Mouse (Mus musculus) spleen, postnatal 0 days (tissue): ENCODE results near the gene Cdnf. TPM values are rescaled to one million over a fixed set of nuclear protein-coding genes. Genes with fewer than 3 reads are reported as not detected.

Experiments
- polyA plus RNA-seq: library from polyadenylated mRNA; unstranded; fragments of >200 nt; fragmentation: Nextera tagmentation; extraction: Ambion mirVana; gene quantifications from 2 replicates; pipeline ENCODE4 v1.2.1, GENCODE M21; 2015

Gene Cdnf
- polyA plus RNA-seq = 0.12 and 0.28 TPM in 2 replicates

DNA sequence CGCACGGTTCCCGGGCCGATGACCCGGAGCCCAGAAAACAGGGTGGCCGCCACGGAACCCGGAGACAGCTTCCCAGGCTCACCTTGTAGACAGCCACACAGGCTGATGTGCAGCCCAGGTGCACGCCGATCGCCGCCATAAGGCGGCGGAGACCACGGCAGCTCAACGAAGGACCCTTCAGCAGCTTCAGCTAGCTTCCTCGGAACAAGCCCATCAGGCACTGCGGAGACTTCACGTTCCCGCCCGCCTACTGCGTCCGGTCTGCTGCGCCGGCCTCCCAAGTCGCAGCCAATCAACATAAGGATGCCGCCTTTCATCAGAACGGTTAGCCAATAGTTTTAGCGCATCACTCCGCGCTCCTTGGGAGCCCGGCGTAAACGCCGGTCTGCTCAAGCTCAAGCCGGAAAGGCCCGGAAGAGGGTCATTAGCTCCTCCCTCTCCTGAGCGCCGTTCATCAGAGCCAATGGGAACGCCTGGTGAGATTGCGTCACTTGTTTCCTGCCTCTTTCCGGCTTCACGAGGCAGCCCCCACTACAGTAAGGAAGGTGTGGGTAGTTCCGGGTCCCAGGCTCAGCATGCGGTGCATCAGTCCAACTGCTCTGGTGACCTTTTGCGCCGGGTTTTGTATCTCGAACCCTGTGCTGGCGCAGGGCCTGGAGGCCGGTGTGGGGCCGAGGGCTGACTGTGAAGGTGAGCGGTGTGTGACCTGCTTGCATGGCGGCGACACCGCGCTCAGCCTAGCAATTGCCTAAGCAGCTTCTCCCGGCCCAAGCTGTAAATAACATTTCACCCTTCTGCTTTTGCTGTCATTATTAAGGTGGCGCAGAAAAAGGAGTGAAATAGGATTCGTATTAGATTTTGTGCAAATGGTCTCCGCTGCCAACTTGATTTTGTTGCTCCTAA lies at the start of gene Cdnf, which contains the start of the genes Gm45902 and Hspa14:
Gene Cdnf, plus strand, starts transcription at position 479 of the 903 bp plus-strand sequence.
Gene Gm45902, minus strand, starts transcription at position 239 of the 903 bp plus-strand sequence.
Gene Hspa14, minus strand, starts transcription at position 263 of the 903 bp plus-strand sequence.

DNA sequence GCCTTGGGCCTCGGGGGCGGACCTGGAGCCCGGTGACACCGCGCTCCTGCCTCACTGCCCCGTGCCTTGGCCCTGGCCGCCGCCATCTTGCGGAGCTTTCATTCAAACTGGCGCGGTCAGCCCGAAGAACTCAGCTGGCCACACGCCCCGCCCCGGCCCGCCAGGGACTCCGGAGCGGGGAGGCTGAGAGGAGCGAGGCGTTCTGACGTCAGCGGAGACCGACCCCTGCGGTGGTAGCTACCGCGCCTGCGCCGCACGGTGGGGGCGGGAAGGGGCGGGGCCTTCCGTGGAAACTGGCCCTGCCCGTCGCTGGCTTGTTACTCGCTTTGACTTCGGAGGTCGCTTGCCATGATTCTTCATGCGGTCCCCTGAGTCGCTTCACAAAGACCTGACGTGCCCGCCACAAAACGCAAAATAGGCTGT lies 38.0 kb upstream of the Cdnf start, which contains the start of gene Suv39h2:
Gene Suv39h2, minus strand, starts transcription at position 171 of the 423 bp plus-strand sequence.

DNA sequence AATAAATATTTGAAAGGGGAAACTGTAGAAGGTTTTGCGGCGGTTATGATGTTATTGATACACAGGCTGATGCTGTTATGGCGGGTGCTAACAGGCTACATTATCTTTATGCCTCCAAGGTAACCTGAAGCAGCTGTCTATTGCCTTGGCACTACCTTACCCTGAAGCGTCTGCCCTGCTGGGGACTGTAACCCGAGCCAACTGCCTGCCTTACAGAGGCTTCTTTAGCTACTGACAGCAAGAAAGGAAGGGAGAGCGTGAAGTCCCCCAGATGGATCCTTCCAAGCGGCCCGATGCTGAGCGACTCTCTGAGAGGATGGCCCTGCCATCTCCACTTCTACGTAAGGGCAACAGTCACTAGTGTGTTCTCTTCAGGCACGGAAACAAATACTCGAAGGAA lies 57.4 kb downstream of the Cdnf start, which contains the start of gene Fam107b:
Gene Fam107b, plus strand, starts transcription at position 303 of the 400 bp plus-strand sequence.

Other genes with a start within 250 kb of the Cdnf start
- gene Nmt2, start 228.8 kb upstream of the Cdnf start, polyA plus RNA-seq = 20.2 and 21.0 TPM in 2 replicates
- gene Rpp38, start 180.4 kb upstream of the Cdnf start, polyA plus RNA-seq = 15.2 and 17.4 TPM in 2 replicates
- gene Acbd7, start 176.9 kb upstream of the Cdnf start, polyA plus RNA-seq = 0.34 TPM in 1 of 2 replicates, not detected in the other
- gene Olah, start 115.8 kb upstream of the Cdnf start, polyA plus RNA-seq = not detected in 2 replicates
- gene Meig1, start 90.4 kb upstream of the Cdnf start, polyA plus RNA-seq = not detected in 2 replicates
- 6.4 and 8.2 TPM in 2 replicates for gene Dclre1c, start 88.9 kb upstream of the Cdnf start, polyA plus RNA-seq
- 8.4 TPM in 2 replicates for gene Suv39h2, start 38.0 kb upstream of the Cdnf start, polyA plus RNA-seq
- gene Gm45902, start 240 bp upstream of the Cdnf start, polyA plus RNA-seq = 2.0 and 2.4 TPM in 2 replicates
- 85.9 and 88.6 TPM in 2 replicates for gene Hspa14, start 216 bp upstream of the Cdnf start, polyA plus RNA-seq
- 26.4 and 32.5 TPM in 2 replicates for gene Fam107b, start 57.5 kb downstream of the Cdnf start, polyA plus RNA-seq